Mouse (Mus musculus) gastrocnemius, postnatal 10 days (tissue): ENCODE measurements around the gene Tmem8b. TPM values are rescaled to one million over a fixed set of nuclear protein-coding genes. Genes with fewer than 3 reads are reported as not detected.

Experiments
- DNase-seq: peaks from one replicate; pipeline ENCODE4 v3.0.0; 2021; ENCODE audit warnings: mixed read lengths
- total RNA-seq, 2 experiments: library from RNA; stranded (reverse); gene quantifications; 2 replicates each; pipeline ENCODE4 v1.2.3; 2021

The Tmem8b gene
- total RNA-seq, 2 experiments from 2014 or later: 9.1 to 10.8 TPM

- peak; percentile 90 for DNase-seq
Measured at GRCm38 (mm10) chr4:43656339-43657109, 12.2 kb upstream of the Tmem8b start, which contains the start of gene Hint2. TSS of gene Hint2 (minus strand) at chr4:43656466.

GRCm38 (mm10) chr4:43657146-43657545 is 11.6 kb upstream of the Tmem8b start:
- DNase-seq: no peak

GRCm38 (mm10) chr4:43666412-43666811 is 2.4 kb upstream of the Tmem8b start:
- DNase-seq: no peak

GRCm38 (mm10) chr4:43669428-43669794 is 640 bp downstream of the Tmem8b start:
- peak; percentile 75 for DNase-seq

GRCm38 (mm10) chr4:43672070-43672469 is 3.3 kb downstream of the Tmem8b start:
- DNase-seq: peak; percentile 94

GRCm38 (mm10) chr4:43673703-43674102 is 4.9 kb downstream of the Tmem8b start:
- DNase-seq: no peak

- DNase-seq: no peak
Measured at GRCm38 (mm10) chr4:43674974-43675373, 6.2 kb downstream of the Tmem8b start.

GRCm38 (mm10) chr4:43675608-43676007 is 6.8 kb downstream of the Tmem8b start:
- DNase-seq: no peak

GRCm38 (mm10) chr4:43678541-43678940 is 9.8 kb downstream of the Tmem8b start:
- no peak for DNase-seq

GRCm38 (mm10) chr4:43679416-43680043 is 10.8 kb downstream of the Tmem8b start:
- peak; percentile 35 for DNase-seq

- DNase-seq: no peak
Measured at GRCm38 (mm10) chr4:43690021-43690420, 21.2 kb downstream of the Tmem8b start.

- no peak for DNase-seq
Measured at GRCm38 (mm10) chr4:43691026-43691425, 22.3 kb downstream of the Tmem8b start.

- DNase-seq: no peak
Measured at GRCm38 (mm10) chr4:43693806-43694241, 25.1 kb downstream of the Tmem8b start.

- no peak for DNase-seq
Measured at GRCm38 (mm10) chr4:43694439-43695248, 25.9 kb downstream of the Tmem8b start.

GRCm38 (mm10) chr4:43695249-43695671 is 26.5 kb downstream of the Tmem8b start:
- DNase-seq: peak; percentile 59

GRCm38 (mm10) chr4:43696561-43696960 is 27.8 kb downstream of the Tmem8b start:
- DNase-seq: no peak

GRCm38 (mm10) chr4:43700707-43701106 is 31.9 kb downstream of the Tmem8b start, which contains the start of gene Olfr70:
TSS of gene Olfr70 (minus strand) at chr4:43700807.
- no peak for DNase-seq

GRCm38 (mm10) chr4:43703439-43703838 is 34.7 kb downstream of the Tmem8b start:
- DNase-seq: no peak

- DNase-seq: no peak
Measured at GRCm38 (mm10) chr4:43703851-43704250, 35.1 kb downstream of the Tmem8b start.

GRCm38 (mm10) chr4:43705991-43706390 is 37.2 kb downstream of the Tmem8b start:
- DNase-seq: no peak

GRCm38 (mm10) chr4:43709869-43710268 is 41.1 kb downstream of the Tmem8b start, which contains the start of gene Olfr71:
TSS of gene Olfr71 (minus strand) at chr4:43710255.
- DNase-seq: no peak

GRCm38 (mm10) chr4:43711821-43712220 is 43.0 kb downstream of the Tmem8b start:
- peak; percentile 93 for DNase-seq
